Mouse (Mus musculus): Measurements from ENCODE around the gene Rsph6a. TPM values are rescaled to one million over a fixed set of nuclear protein-coding genes. Genes with fewer than 3 reads are reported as not detected.

The Rsph6a gene
- polyA plus RNA-seq, 1 experiment from 2014 or later, result not detected

DNA sequence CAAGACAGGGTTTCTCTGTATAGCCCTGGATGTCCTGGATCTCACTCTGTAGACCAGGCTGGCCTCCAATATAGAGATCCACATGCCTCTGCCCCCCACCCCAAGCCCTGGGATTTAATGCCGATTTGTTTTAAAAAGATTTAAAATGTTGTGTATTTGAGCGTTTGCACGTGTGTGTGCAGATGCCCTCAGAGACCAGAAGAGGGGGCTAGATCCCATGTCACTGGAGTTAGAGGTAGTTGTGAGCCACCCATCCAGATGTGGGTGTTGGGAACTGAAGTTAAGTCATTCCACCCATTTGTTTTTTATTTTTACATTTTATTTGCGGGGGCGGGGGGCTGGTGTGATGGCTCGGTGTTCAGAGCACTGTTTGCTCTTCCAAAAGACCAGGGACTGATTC, 20.0 kb downstream of the Rsph6a start:
- Histone ChIP-seq H3K4me1 (ENCODE audit: control insufficient read depth in 2 of 2, insufficient read depth in 2 of 2, low read length in 2 of 2) (peaks cover 13 to 24% of the 10 kb centered on the region in 2 experiments), H3K4me2 (ENCODE audit: low read length) (no peak overlapping the region), H3K4me3 (ENCODE audit: control insufficient read depth in 1 of 2, insufficient read depth in 1 of 2, low read depth in 1 of 2, low read length in 2 of 2) (no peak overlapping the region), H3K27ac (replicated peaks in 1 of 2; ENCODE audit: control insufficient read depth in 1 of 2, insufficient read depth in 1 of 2, low read depth in 2 of 2, low read length in 2 of 2) (no peak overlapping the region), H3K9me3 (ENCODE audit: control insufficient read depth, low read length) (no peaks in the 10 kb centered on the region), H3K27me3 (ENCODE audit: control insufficient read depth, insufficient read depth, low read length) (no peaks in the 10 kb centered on the region), H3K36me3 (ENCODE audit: control insufficient read depth, insufficient read depth, low read length) (peaks cover 17% of the 10 kb centered on the region), H3K9ac (ENCODE audit: low read length) (no peak overlapping the region)
- whole genome bisulfite sequencing, result 87% methylated on average over 6 of the region's 6 CpGs
- no peak for ATAC-seq (ENCODE audit: insufficient number of reproducible peaks, insufficient read depth, low FRiP score, low read depth)

- Histone ChIP-seq H3K9me3 (ENCODE audit: control insufficient read depth, low read length) (no peaks in the 10 kb centered on the region), H3K4me1 (ENCODE audit: control insufficient read depth in 2 of 2, insufficient read depth in 2 of 2, low read length in 2 of 2) (peaks cover 13 to 27% of the 10 kb centered on the region in 2 experiments), H3K9ac (ENCODE audit: low read length) (peak overlapping the region; percentile 54), H3K4me3 (ENCODE audit: control insufficient read depth in 1 of 2, insufficient read depth in 1 of 2, low read depth in 1 of 2, low read length in 2 of 2) (peak overlapping the region; percentile 26 to 84), H3K27me3 (ENCODE audit: control insufficient read depth, insufficient read depth, low read length) (no peaks in the 10 kb centered on the region), H3K27ac (replicated peaks in 1 of 2; ENCODE audit: control insufficient read depth in 1 of 2, insufficient read depth in 1 of 2, low read depth in 2 of 2, low read length in 2 of 2) (no peak overlapping the region), H3K4me2 (ENCODE audit: low read length) (peak overlapping the region; percentile 92), H3K36me3 (ENCODE audit: control insufficient read depth, insufficient read depth, low read length) (peaks cover 25% of the 10 kb centered on the region)
- no peak for ATAC-seq (ENCODE audit: insufficient number of reproducible peaks, insufficient read depth, low FRiP score, low read depth)
- WGBS, result 57% methylated on average over 5 of the region's 5 CpGs
Observed at GRCm38 (mm10) chr7:19075231-19075630, 20.7 kb downstream of the Rsph6a start.

GRCm38 (mm10) chr7:19075723-19076585, 21.5 kb downstream of the Rsph6a start, which contains the start of gene Dmwd:
TSS of gene Dmwd (plus strand) at chr7:19076227.
- H3K4me3 ChIP-seq (ENCODE audit: control insufficient read depth in 1 of 2, insufficient read depth in 1 of 2, low read depth in 1 of 2, low read length in 2 of 2), result peak within 1 kb of the TSS; percentile 81 to 84
- ATAC-seq (ENCODE audit: insufficient number of reproducible peaks, insufficient read depth, low FRiP score, low read depth), result peak; percentile 97
- peak within 1 kb of the TSS; percentile 69 to 91 for H3K27ac ChIP-seq (replicated peaks in 1 of 2; ENCODE audit: control insufficient read depth in 1 of 2, insufficient read depth in 1 of 2, low read depth in 2 of 2, low read length in 2 of 2)
- no peaks in the 10 kb centered on the region for H3K9me3 ChIP-seq (ENCODE audit: control insufficient read depth, low read length)
- H3K36me3 ChIP-seq (ENCODE audit: control insufficient read depth, insufficient read depth, low read length), result peaks cover 32% of the 10 kb centered on the region
- WGBS, result 1% methylated on average over 74 of the region's 91 CpGs
- H3K4me2 ChIP-seq (ENCODE audit: low read length), result peak within 1 kb of the TSS; percentile 92
- H3K9ac ChIP-seq (ENCODE audit: low read length), result peak within 1 kb of the TSS; percentile 99
- H3K27me3 ChIP-seq (ENCODE audit: control insufficient read depth, insufficient read depth, low read length), result no peaks in the 10 kb centered on the region
- peaks cover 13 to 27% of the 10 kb centered on the region in 2 experiments for H3K4me1 ChIP-seq (ENCODE audit: control insufficient read depth in 2 of 2, insufficient read depth in 2 of 2, low read length in 2 of 2)

GRCm38 (mm10) chr7:19076586-19076991, 22.1 kb downstream of the Rsph6a start:
- H3K27ac ChIP-seq (replicated peaks in 1 of 2; ENCODE audit: control insufficient read depth in 1 of 2, insufficient read depth in 1 of 2, low read depth in 2 of 2, low read length in 2 of 2), result peak overlapping the region; percentile 69 to 91
- peak overlapping the region; percentile 81 to 84 for H3K4me3 ChIP-seq (ENCODE audit: control insufficient read depth in 1 of 2, insufficient read depth in 1 of 2, low read depth in 1 of 2, low read length in 2 of 2)
- no peak for ATAC-seq (ENCODE audit: insufficient number of reproducible peaks, insufficient read depth, low FRiP score, low read depth)
- peaks cover 13 to 27% of the 10 kb centered on the region in 2 experiments for H3K4me1 ChIP-seq (ENCODE audit: control insufficient read depth in 2 of 2, insufficient read depth in 2 of 2, low read length in 2 of 2)
- peaks cover 38% of the 10 kb centered on the region for H3K36me3 ChIP-seq (ENCODE audit: control insufficient read depth, insufficient read depth, low read length)
- H3K27me3 ChIP-seq (ENCODE audit: control insufficient read depth, insufficient read depth, low read length), result no peaks in the 10 kb centered on the region
- H3K4me2 ChIP-seq (ENCODE audit: low read length), result peak overlapping the region; percentile 92
- no peaks in the 10 kb centered on the region for H3K9me3 ChIP-seq (ENCODE audit: control insufficient read depth, low read length)
- WGBS, result under 1% methylated on average over 21 of the region's 22 CpGs
- H3K9ac ChIP-seq (ENCODE audit: low read length), result peak overlapping the region; percentile 99

DNA sequence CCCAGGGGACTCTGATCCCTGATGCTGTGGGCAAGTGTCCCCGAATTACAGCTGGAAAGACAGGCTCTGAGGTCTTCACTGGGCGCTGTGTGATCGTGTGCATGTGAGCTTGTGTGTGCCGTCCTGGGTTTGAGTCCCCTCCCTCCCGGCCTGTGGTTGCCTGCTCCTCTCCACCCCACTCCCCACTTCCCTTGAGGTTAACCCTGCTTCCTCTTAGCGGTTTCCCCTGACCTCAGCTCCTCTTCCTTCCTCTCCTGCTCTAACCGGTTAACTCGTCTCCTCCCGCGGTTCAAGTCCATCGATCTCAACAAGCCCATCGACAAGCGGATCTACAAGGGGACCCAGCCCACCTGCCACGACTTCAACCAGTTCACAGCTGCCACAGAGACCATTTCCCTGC, 23.3 kb downstream of the Rsph6a start:
- H3K4me1 ChIP-seq (ENCODE audit: control insufficient read depth in 2 of 2, insufficient read depth in 2 of 2, low read length in 2 of 2), result peaks cover 19 to 36% of the 10 kb centered on the region in 2 experiments
- H3K4me3 ChIP-seq (ENCODE audit: control insufficient read depth in 1 of 2, insufficient read depth in 1 of 2, low read depth in 1 of 2, low read length in 2 of 2), result peak overlapping the region; percentile 4 to 84; a peak in 2 of 4 replicates
- H3K9ac ChIP-seq (ENCODE audit: low read length), result peak overlapping the region; percentile 99
- H3K4me2 ChIP-seq (ENCODE audit: low read length), result peak overlapping the region; percentile 92
- peak overlapping the region in 1 of 2 experiments; percentile 91; a peak in 1 of 4 replicates for H3K27ac ChIP-seq (replicated peaks in 1 of 2; ENCODE audit: control insufficient read depth in 1 of 2, insufficient read depth in 1 of 2, low read depth in 2 of 2, low read length in 2 of 2)
- H3K36me3 ChIP-seq (ENCODE audit: control insufficient read depth, insufficient read depth, low read length), result peaks cover 50% of the 10 kb centered on the region
- H3K9me3 ChIP-seq (ENCODE audit: control insufficient read depth, low read length), result no peaks in the 10 kb centered on the region
- no peaks in the 10 kb centered on the region for H3K27me3 ChIP-seq (ENCODE audit: control insufficient read depth, insufficient read depth, low read length)
- WGBS, result 76% methylated on average over 14 of the region's 14 CpGs
- ATAC-seq (ENCODE audit: insufficient number of reproducible peaks, insufficient read depth, low FRiP score, low read depth), result no peak

DNA sequence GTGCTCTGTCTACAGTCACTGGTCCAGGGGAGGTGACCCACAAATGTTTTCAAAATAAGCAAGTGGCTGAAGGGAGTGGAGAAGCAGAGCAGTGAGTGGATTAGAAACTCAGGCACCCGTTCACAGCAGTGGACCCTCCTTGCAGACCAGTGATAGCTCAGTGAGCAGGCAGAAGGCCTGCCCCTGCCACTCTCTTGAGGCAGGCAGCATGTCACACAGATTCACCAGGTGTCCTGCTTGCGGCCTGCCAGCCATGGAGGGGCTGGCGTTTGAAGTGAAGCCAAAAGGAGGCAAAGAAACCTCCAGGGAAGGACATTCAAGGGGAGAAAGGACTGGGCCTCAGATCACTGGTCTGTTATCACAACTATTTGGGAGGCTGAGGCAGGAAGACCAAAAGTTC, 24.2 kb downstream of the Rsph6a start:
- H3K4me2 ChIP-seq (ENCODE audit: low read length), result no peak overlapping the region
- H3K9me3 ChIP-seq (ENCODE audit: control insufficient read depth, low read length), result no peaks in the 10 kb centered on the region
- peaks cover 53% of the 10 kb centered on the region for H3K36me3 ChIP-seq (ENCODE audit: control insufficient read depth, insufficient read depth, low read length)
- H3K4me1 ChIP-seq (ENCODE audit: control insufficient read depth in 2 of 2, insufficient read depth in 2 of 2, low read length in 2 of 2), result peaks cover 24 to 46% of the 10 kb centered on the region in 2 experiments
- H3K4me3 ChIP-seq (ENCODE audit: control insufficient read depth in 1 of 2, insufficient read depth in 1 of 2, low read depth in 1 of 2, low read length in 2 of 2), result no peak overlapping the region
- 86% methylated on average over 3 of the region's 3 CpGs for WGBS
- H3K9ac ChIP-seq (ENCODE audit: low read length), result no peak overlapping the region
- H3K27me3 ChIP-seq (ENCODE audit: control insufficient read depth, insufficient read depth, low read length), result no peaks in the 10 kb centered on the region
- ATAC-seq (ENCODE audit: insufficient number of reproducible peaks, insufficient read depth, low FRiP score, low read depth), result no peak
- H3K27ac ChIP-seq (replicated peaks in 1 of 2; ENCODE audit: control insufficient read depth in 1 of 2, insufficient read depth in 1 of 2, low read depth in 2 of 2, low read length in 2 of 2), result no peak overlapping the region

GRCm38 (mm10) chr7:19080451-19080950, 26.0 kb downstream of the Rsph6a start:
- WGBS, result 91% methylated on average over 19 of the region's 19 CpGs
- H3K9ac ChIP-seq (ENCODE audit: low read length), result no peak overlapping the region
- peaks cover 37 to 59% of the 10 kb centered on the region in 2 experiments for H3K4me1 ChIP-seq (ENCODE audit: control insufficient read depth in 2 of 2, insufficient read depth in 2 of 2, low read length in 2 of 2)
- H3K27ac ChIP-seq (replicated peaks in 1 of 2; ENCODE audit: control insufficient read depth in 1 of 2, insufficient read depth in 1 of 2, low read depth in 2 of 2, low read length in 2 of 2), result no peak overlapping the region
- H3K4me2 ChIP-seq (ENCODE audit: low read length), result no peak overlapping the region
- no peak overlapping the region for H3K4me3 ChIP-seq (ENCODE audit: control insufficient read depth in 1 of 2, insufficient read depth in 1 of 2, low read depth in 1 of 2, low read length in 2 of 2)
- no peaks in the 10 kb centered on the region for H3K9me3 ChIP-seq (ENCODE audit: control insufficient read depth, low read length)
- H3K27me3 ChIP-seq (ENCODE audit: control insufficient read depth, insufficient read depth, low read length), result no peaks in the 10 kb centered on the region
- H3K36me3 ChIP-seq (ENCODE audit: control insufficient read depth, insufficient read depth, low read length), result peaks cover 53% of the 10 kb centered on the region
- ATAC-seq (ENCODE audit: insufficient number of reproducible peaks, insufficient read depth, low FRiP score, low read depth), result no peak
